Mouse (Mus musculus): ENCODE measurements around the gene Pkp1. TPM values are rescaled to one million over a fixed set of nuclear protein-coding genes. Genes with fewer than 3 reads are reported as not detected.

Pkp1 gene
- total and polyA plus RNA-seq, 2 experiments = 0.09 to 0.13 TPM

DNA sequence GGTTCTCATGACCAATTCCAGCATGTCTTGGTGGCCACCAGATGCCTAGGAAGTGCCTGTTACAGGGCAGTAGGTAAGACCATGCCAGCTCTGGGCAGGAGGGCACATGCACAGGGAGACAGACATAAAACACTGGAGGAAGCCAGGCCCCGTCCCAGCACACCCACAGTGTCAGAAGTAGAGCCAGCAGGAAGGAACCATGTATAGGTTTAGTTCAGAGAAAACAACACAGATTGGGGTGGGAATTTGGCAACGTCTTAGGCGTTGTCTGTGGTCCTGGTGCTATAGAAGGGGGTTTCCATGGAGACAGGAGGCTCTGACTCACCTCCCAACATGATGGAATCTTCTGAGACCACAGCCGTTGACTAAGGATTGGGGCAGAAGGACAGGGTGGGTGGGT lies 27.2 kb upstream of the Pkp1 start:
- peaks cover 4% of the 10 kb centered on the region; the same call in 1 of the 2 replicates for H3K27me3 ChIP-seq (ENCODE audit: control insufficient read depth, insufficient read depth, low read length)
- TF ChIP-seq CTCF (IDR thresholded peaks at IDR 0.05; ENCODE audit: low read depth, low read length) (no peak), POLR2A (IDR thresholded peaks at IDR 0.05; ENCODE audit: extremely low read depth, insufficient read depth, low read length) (no peak)
- no peak overlapping the region for H3K9ac ChIP-seq (ENCODE audit: low read depth, low read length)
- H3K36me3 ChIP-seq (ENCODE audit: control insufficient read depth, insufficient read depth, low read length) = no peaks in the 10 kb centered on the region
- no peaks in the 10 kb centered on the region for H3K4me1 ChIP-seq (ENCODE audit: control insufficient read depth, insufficient read depth, low read length)
- H3K79me2 ChIP-seq (ENCODE audit: control insufficient read depth, insufficient read depth, low read length) = no peaks in the 10 kb centered on the region
- WGBS = 70% methylated on average over 4 of the region's 4 CpGs
- no peak overlapping the region for H3K4me3 ChIP-seq (ENCODE audit: insufficient read depth, low read depth, low read length)
- no peak overlapping the region for H3K27ac ChIP-seq (replicated peaks; ENCODE audit: insufficient read depth, low read depth, low read length)
- no peak for DNase-seq (ENCODE audit: extremely low read depth, low read depth, low spot score)

DNA sequence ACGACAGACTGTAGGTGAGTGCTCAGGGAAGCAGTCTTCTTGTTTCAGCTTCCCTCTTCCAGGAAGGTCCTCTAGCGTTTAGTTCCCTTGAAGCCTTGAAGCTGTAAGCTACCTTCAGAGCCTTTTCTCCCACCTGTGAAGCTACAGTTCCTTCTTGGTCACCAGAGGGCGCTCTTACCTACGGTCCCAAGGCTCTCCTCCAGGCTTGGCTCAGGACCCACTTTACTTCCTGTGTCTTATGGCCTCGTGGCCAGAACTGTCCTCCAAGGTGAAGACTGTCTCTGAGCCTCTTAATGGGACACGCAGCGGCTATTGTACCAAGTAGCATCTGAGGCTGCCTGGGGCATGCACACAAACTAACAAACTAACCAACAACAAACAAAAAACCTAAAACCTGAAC lies 26.7 kb upstream of the Pkp1 start:
- H3K4me1 ChIP-seq (ENCODE audit: control insufficient read depth, insufficient read depth, low read length) = no peaks in the 10 kb centered on the region
- peak; percentile 51 for DNase-seq (ENCODE audit: extremely low read depth, low read depth, low spot score)
- no peak overlapping the region for H3K4me3 ChIP-seq (ENCODE audit: insufficient read depth, low read depth, low read length)
- H3K36me3 ChIP-seq (ENCODE audit: control insufficient read depth, insufficient read depth, low read length) = no peaks in the 10 kb centered on the region
- no peak overlapping the region for H3K9ac ChIP-seq (ENCODE audit: low read depth, low read length)
- H3K27ac ChIP-seq (replicated peaks; ENCODE audit: insufficient read depth, low read depth, low read length) = no peak overlapping the region
- TF ChIP-seq POLR2A (IDR thresholded peaks at IDR 0.05; ENCODE audit: extremely low read depth, insufficient read depth, low read length) = no peak
- peak; percentile 81 for TF ChIP-seq CTCF (IDR thresholded peaks at IDR 0.05; ENCODE audit: low read depth, low read length)
- 10% methylated on average over 7 of the region's 7 CpGs for WGBS
- H3K27me3 ChIP-seq (ENCODE audit: control insufficient read depth, insufficient read depth, low read length) = peaks cover 4% of the 10 kb centered on the region; the same call in 1 of the 2 replicates
- no peaks in the 10 kb centered on the region for H3K79me2 ChIP-seq (ENCODE audit: control insufficient read depth, insufficient read depth, low read length)

- no peak overlapping the region for H3K9ac ChIP-seq (ENCODE audit: low read depth, low read length)
- DNase-seq (ENCODE audit: extremely low read depth, low read depth, low spot score) = peak; percentile 48
- H3K27me3 ChIP-seq (ENCODE audit: control insufficient read depth, insufficient read depth, low read length) = peaks cover 4% of the 10 kb centered on the region; the same call in 1 of the 2 replicates
- no peaks in the 10 kb centered on the region for H3K4me1 ChIP-seq (ENCODE audit: control insufficient read depth, insufficient read depth, low read length)
- no peak overlapping the region for H3K27ac ChIP-seq (replicated peaks; ENCODE audit: insufficient read depth, low read depth, low read length)
- 45% methylated on average over 12 of the region's 12 CpGs for WGBS
- no peak overlapping the region for H3K4me3 ChIP-seq (ENCODE audit: insufficient read depth, low read depth, low read length)
- H3K79me2 ChIP-seq (ENCODE audit: control insufficient read depth, insufficient read depth, low read length) = no peaks in the 10 kb centered on the region
- H3K36me3 ChIP-seq (ENCODE audit: control insufficient read depth, insufficient read depth, low read length) = no peaks in the 10 kb centered on the region
- TF ChIP-seq CTCF (IDR thresholded peaks at IDR 0.05; ENCODE audit: low read depth, low read length) (peak; percentile 66), POLR2A (IDR thresholded peaks at IDR 0.05; ENCODE audit: extremely low read depth, insufficient read depth, low read length) (no peak)
These were observed 25.7 kb upstream of the Pkp1 start for GRCm38 (mm10) chr1:135944526-135945259.

GRCm38 (mm10) chr1:135943713-135944112 lies 24.7 kb upstream of the Pkp1 start:
- no peaks in the 10 kb centered on the region for H3K4me1 ChIP-seq (ENCODE audit: control insufficient read depth, insufficient read depth, low read length)
- no peak for DNase-seq (ENCODE audit: extremely low read depth, low read depth, low spot score)
- no peak for TF ChIP-seq POLR2A (IDR thresholded peaks at IDR 0.05; ENCODE audit: extremely low read depth, insufficient read depth, low read length)
- TF ChIP-seq CTCF (IDR thresholded peaks at IDR 0.05; ENCODE audit: low read depth, low read length) = no peak
- no peaks in the 10 kb centered on the region for H3K79me2 ChIP-seq (ENCODE audit: control insufficient read depth, insufficient read depth, low read length)
- no peaks in the 10 kb centered on the region for H3K36me3 ChIP-seq (ENCODE audit: control insufficient read depth, insufficient read depth, low read length)
- no peak overlapping the region for H3K4me3 ChIP-seq (ENCODE audit: insufficient read depth, low read depth, low read length)
- H3K27ac ChIP-seq (replicated peaks; ENCODE audit: insufficient read depth, low read depth, low read length) = no peak overlapping the region
- no peak overlapping the region for H3K9ac ChIP-seq (ENCODE audit: low read depth, low read length)
- WGBS = 98% methylated on average over 2 of the region's 2 CpGs
- peaks cover 4% of the 10 kb centered on the region; the same call in 1 of the 2 replicates for H3K27me3 ChIP-seq (ENCODE audit: control insufficient read depth, insufficient read depth, low read length)

DNA sequence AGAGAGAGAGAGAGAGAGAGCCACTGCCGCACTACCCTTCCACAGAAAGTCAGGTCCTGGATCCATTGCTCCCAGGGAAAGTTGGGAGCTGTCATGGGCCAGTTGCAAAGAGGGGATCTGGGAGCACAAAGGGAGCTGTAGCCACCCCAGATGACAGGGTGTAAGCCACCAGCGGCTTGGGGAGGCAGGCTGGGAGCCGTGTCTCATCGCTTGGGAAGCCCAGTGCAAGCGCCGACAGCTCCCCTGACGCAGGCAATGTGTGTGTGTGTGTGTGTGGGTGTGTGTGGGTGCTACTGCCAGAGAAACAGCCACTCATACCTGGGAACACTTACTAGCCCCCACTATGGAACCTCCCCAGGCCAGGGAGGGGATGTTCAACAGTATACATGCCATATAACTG lies 23.1 kb upstream of the Pkp1 start:
- H3K36me3 ChIP-seq (ENCODE audit: control insufficient read depth, insufficient read depth, low read length) = no peaks in the 10 kb centered on the region
- DNase-seq (ENCODE audit: extremely low read depth, low read depth, low spot score) = no peak
- TF ChIP-seq CTCF (IDR thresholded peaks at IDR 0.05; ENCODE audit: low read depth, low read length) (no peak), POLR2A (IDR thresholded peaks at IDR 0.05; ENCODE audit: extremely low read depth, insufficient read depth, low read length) (no peak)
- H3K79me2 ChIP-seq (ENCODE audit: control insufficient read depth, insufficient read depth, low read length) = no peaks in the 10 kb centered on the region
- peaks cover 4% of the 10 kb centered on the region; the same call in 1 of the 2 replicates for H3K27me3 ChIP-seq (ENCODE audit: control insufficient read depth, insufficient read depth, low read length)
- no peaks in the 10 kb centered on the region for H3K4me1 ChIP-seq (ENCODE audit: control insufficient read depth, insufficient read depth, low read length)
- H3K4me3 ChIP-seq (ENCODE audit: insufficient read depth, low read depth, low read length) = no peak overlapping the region
- H3K27ac ChIP-seq (replicated peaks; ENCODE audit: insufficient read depth, low read depth, low read length) = no peak overlapping the region
- WGBS = 40% methylated on average over 7 of the region's 7 CpGs
- H3K9ac ChIP-seq (ENCODE audit: low read depth, low read length) = no peak overlapping the region

Data from liver, adult 2 months (tissue).